Mouse (Mus musculus): ENCODE measurements at regions not wholly inside any gene's neighbourhood (a gene's known extent, or its start where the extent isn't known, plus 50 kb on each side); places are given as distances from the start of the nearest gene placed in this dataset.

DNA sequence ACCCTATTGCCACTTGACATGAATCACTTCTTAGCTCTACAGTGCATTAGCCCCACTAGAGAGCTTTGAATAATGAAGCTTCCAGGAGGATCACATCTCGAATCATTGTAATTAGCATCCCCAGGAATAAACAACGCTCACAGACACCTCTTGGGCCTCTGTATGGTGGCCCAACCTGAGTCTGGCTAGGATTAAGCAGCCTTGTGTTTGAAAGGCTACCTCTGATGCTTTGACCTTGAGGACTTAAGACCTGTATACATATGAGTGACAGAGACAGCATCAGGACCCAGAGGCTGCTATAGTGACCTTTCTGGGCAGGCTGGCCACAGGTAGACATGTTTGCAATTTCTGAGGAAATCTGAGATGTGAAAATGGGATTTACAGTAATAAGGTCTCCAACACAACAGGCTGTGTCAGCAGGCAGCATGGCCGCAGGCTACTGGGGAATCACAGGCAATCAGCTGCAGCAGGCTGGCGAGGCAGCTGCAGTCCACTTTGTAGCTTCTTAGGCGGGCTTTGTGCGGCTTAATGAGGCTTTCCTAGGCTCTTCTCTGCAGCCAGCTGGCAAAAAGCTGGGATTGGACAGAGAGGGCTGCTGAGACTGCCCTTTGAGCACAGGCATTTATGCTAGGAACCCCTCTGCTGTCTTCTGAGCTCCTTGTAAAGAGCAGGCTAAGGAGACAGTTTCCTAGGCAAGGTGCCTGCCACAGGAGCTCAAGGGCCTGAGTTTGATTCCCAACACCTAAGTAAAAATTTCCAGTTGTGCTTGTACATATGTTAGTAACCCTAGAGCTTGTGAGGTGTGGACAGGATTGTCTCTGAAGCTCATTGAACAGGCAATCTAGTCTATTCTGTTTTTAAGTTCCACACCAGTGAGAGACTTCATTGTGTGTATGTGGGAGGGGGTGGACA lies 768.1 kb upstream of the Auts2 start:
- DNase-seq (ENCODE audit: low spot score in 2 of 2): peak; percentile 31 to 56

DNA sequence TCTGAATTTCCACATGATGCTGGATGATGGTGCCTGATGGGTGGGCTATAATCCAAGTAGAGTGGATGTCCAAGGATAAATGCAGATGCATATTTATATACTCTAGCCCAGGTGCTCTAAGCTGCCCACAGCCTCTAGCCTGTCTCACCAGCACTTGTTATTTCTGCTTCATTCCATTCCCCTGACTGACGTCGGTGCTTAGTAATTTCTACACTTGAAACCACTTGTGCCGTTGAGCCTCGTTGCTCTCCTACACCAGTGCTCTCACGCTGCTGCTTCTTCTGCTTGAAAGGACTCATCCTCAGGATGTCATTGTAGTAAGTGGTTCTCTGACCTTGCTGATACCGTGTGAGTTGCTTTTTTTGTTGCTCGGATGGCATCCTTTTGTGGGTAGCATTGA lies 724.7 kb upstream of the Auts2 start:
- no peak for DNase-seq (ENCODE audit: low spot score in 2 of 2)

DNA sequence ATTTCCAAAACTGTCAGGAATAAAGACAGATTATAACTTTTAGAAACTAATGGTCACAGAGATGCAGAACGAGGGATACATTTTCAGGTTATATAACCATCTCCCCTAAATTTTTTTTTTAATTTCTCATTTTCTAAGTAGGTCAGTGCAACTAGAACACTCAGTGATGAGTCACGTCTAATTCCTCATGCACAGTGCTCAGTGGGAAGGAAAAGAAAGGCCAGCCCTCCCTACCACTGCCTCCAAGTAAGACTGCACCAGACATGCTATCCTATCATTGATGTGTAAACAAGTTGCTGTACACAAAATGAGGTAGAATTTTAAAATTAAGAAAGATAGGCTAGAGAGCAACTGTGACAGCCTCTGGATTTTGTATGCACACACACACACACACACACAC lies 724.2 kb upstream of the Auts2 start:
- DNase-seq (ENCODE audit: low spot score in 2 of 2): peak in 1 of 2 experiments; percentile 5

DNA sequence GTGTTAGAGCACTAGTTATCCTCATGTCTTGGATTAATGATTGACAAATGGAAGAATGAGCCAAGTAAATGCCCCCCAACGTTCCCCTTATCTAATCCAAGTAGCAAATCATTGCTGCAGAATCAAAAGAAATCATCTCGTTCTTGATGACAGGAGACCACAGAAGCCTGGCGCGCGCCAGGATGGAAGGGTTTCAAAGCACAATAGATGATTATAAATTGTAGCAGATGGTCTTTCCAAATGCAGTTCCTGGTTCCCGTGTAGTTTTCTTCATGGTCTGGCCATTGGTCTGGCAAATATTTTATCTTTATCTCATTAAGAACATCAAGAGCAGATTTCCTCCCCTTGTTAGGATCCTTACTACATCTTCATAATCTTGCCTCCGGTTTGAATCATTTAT lies 721.8 kb upstream of the Auts2 start:
- peak; percentile 4 to 14 for DNase-seq (ENCODE audit: low spot score in 2 of 2)

DNA sequence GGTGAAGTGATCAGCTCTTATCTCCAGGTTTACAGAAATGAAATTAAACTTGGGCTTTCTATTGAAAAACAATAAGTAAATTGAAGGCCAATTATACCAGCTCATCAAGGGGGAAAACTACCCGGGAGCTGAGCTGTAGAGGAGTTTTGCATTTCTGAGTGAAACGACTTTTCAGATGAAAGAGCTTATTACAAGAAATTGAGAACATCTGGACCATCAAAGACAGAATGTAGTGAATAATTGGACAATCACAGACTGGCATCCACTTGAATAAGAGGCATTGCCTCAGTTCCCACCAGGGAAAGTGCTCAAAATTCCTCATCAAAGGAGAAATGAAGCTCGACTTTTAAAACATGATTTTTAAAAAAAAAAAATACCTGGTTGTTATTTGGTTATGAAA lies 675.7 kb upstream of the Auts2 start:
- no peak for DNase-seq (ENCODE audit: low spot score in 2 of 2)

DNA sequence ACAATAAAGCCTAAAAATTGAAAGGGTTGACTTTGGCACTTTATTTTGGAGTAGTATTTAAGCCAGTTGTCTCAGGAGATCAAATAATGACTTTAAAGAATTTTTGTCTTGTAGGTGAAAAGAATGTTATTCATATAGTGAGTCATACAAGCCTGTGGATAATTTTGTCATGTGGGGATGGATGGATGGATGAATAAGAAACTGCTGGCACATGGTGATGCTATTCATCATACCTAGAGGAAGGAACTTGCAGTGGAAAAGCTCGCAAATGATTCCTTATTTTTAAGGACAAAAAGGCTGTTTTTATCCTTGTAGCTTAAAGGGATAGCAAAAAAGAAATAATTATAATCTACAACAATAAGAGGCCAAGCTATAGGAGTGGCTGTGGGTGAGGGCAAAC lies 655.4 kb upstream of the Auts2 start:
- DNase-seq (ENCODE audit: low spot score in 2 of 2): no peak

DNA sequence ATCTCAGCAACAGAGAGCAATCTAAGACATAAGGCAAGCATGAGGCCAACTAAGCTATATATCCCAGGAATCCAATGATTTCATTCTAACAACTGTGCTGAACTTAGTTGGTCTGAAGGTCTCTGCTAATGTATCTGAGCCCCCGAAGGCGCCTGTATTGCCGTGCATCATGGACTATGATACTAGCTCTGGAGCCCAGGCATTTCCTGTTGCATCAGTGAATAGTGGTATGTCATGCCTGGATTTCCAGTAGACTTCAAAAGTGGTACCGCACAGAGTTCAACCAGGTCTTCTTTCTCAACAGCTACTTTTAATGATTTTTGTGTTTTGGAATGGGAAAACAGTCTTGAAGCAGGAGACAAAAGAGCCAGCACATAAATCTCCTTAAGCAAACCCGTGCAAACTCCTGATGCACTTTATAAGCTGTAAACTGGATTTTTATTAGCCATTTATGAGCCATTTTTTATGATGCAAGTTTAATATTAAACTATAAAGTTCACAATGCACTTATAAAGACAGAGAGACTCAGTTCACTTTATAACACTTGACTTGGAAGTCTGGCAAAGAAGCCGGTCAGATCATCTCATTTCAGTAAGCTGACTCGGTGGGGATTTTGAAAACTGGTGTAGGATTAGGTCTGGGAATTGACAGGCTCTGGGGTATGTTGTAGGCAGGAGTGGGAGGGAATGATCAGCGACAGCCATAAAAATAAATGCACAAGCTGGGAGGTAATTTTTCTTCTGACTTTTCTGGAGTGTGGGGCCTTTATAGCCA lies 646.8 kb upstream of the Auts2 start:
- DNase-seq (ENCODE audit: low spot score in 2 of 2): no peak

DNA sequence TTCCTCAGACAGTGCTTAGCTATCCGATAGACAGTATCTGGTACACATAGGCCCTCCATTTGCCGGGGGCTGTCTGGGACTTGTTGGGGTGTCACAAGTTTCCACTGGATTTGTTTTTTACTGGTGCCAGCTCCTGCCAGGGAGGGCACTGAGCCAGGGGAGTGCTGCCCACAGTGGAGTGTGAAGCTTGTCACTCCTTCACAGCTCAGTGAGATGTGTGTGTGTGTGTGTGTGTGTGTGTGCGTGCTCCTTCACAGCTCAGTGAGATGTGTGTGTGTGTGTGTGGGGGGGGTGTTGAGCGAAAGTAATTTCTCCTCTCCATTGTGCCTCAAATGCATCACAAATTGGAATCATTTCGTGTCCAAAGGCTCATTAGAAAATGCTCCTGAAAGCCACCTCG lies 632.5 kb upstream of the Auts2 start:
- peak in 1 of 2 experiments; percentile 20 for DNase-seq (ENCODE audit: low spot score in 2 of 2)

DNA sequence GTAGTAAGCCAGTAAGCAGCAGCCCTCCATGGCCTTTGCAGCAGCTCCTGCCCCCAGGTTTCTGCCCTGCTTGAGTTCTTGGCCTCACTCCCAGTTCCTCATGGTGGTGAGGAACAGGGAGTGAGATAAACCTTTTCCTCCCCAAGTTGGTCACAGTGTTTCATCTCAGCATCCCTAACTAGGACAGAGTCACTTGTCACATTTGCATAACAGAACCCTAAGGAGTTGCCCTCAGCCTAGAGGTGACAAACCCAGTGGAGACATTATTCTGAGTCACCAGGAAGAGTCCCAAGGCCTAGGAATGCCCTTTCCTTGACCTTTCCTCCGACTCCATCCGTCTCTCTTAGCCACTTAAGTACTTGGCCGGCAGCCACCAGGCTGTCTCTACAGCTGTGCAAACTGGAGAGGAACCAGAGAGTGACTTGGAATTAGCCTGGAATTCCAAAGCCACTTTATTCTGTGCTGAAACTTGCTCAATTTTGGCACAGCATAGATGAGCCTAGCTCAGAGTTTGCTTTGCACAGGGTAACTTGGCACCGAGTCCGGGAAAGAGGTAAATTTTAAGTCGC lies 630.1 kb upstream of the Auts2 start:
- DNase-seq (ENCODE audit: low spot score in 2 of 2): peak; percentile 26 to 34

DNA sequence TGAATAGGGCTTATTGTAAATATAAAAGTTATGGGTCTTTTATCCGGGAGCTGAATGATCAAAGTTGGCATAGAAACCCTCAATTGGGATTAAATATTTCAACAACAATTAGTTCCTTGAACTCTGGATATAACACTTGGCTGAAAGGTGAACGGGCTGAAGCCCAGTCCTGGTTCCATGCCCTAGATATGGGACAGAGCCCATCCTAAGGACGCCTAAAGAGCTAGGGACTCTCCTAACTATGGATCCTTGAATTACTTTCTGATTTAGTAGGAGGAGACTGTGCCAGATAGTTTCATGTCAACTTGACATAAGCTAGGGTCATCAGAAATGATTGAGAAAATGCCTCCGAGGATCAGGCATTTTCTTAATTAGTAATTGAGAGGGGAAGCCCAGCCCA lies 629.5 kb upstream of the Auts2 start:
- no peak for DNase-seq (ENCODE audit: low spot score in 2 of 2)

DNA sequence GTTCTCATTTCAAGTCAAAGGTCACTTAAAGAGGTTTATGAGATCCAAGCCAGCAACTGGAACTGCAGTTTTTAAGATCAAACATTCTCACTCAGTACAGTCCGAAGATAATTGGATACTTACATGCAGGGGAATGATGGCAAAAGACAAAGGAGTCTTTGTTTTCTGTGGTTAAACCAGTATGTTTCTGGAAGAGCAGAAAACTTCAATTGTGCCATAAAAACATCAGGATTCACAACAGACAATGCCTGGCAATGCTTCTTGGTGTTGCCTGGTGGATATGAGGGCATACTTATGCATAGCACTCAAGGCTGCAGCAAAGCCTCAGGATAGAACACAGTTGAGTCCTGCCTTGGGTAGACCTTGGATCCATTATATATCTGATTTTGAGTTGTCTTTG lies 628.1 kb upstream of the Auts2 start:
- DNase-seq (ENCODE audit: low spot score in 2 of 2): no peak

DNA sequence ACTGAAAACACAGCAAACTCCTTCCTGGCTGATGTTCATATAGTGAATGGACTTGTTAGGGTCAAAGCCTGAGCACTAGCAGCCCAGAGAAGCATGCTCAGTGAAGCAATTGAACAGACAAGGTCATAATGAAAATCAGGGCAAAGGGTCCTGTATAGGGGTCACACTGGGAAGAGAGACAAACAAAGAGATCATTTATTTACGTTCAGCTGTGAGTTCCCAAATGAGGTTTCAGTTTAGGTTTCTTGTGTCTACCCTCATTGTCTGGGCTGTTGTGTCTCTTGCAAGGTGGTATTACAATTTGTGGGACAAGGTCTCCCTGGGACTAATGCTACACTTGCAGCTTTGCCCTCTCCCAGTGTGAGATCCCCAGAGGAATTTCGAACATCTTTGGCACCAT lies 624.4 kb upstream of the Auts2 start:
- no peak for DNase-seq (ENCODE audit: low spot score in 2 of 2)

DNA sequence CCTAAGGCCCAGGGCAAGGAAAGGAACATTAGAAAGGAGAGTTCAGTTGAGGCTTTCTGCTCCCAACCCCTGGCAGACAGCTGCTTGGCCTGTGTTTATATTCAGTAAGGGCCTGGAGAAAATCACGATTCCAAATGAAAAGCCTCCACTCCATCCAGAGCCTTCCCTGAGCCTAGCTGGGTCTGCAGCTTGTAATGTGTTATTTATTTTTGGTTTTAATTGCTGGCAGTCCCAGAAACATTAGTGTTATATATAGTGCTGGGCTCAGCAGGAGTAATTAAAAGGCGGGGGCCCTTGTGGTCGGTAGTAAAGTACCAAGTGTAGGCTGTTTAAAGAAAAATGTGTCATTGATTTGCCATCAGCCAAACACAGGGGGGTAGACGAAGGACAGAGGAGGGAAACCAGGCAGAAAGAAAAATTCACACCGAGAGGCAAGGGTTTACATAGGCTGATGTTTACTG lies 623.9 kb upstream of the Auts2 start:
- no peak for DNase-seq (ENCODE audit: low spot score in 2 of 2)

DNA sequence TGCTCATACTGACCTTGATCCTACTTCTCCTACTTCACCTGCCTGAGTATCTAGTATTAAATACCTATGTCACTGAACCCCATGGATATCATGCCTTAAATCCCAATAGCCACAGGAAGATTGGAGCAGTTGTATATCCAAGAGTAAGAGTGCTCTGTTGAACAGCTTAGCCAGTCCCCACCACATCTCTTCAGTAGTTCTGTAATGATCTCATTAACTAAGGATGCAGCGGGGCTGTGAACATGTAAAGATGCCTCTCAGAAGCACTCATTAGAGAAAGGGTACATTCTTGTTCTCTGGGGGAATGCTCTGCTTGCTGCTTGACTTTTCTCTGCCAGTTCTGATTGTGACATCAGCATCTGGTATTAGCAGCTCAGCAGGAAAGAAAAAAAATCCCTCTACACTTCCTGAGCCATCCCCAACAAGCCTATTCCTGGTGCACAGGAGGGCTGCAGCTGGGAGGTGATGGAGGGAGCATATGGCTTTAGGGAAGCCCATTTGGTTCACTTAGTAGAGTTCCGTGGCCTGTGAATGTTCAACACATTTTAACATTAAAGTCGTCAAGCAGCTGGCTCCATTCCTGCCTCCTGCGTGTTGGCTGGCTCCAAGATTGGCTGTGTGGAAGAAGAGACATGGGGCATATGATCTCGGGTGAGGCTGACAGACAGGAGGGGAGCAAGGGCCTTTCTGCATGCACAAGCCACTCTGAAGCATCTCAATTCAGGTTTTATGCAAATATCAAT lies 613.1 kb upstream of the Auts2 start:
- peak; percentile 51 to 71 for DNase-seq (ENCODE audit: low spot score in 2 of 2)

DNA sequence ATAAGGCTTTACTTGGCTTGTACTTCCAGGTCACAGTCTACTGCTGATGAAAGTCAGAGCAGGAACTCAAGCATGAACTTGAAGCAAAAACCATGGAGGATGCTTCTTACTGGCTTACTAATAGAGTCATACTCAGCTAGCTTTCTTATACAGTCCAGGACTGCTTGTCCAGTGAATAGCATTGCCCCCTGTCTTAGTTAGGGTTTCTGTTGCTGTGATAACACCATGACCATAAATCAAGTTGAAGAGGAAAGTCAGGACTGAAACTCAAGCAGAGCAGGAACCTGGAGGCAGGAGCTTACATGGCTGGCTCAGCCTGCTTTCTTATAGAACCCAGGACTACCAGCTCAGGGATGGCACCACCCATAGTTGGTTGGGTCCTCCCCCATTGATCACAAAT lies 602.9 kb upstream of the Auts2 start:
- no peak for DNase-seq (ENCODE audit: low spot score in 2 of 2)

DNA sequence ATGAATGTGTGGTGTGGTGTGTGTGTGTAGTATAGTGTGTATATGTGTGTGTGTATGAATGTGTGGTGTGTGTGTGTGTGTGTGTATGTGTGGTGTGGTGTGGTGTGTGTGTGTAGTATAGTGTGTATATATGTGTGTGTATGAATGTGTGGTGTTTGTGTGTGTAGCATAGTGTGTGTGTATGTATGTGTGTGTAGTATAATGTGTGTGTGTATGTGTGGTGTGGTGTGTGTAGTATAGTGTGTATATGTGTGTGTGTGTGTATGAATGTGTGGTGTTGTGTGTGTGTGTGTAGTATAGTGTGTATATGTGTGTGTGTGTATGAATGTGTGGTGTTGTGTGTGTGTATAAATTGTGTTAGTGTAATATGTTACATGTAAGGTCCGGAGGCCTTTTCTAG lies 600.5 kb upstream of the Auts2 start:
- DNase-seq (ENCODE audit: low spot score in 2 of 2): no peak

DNA sequence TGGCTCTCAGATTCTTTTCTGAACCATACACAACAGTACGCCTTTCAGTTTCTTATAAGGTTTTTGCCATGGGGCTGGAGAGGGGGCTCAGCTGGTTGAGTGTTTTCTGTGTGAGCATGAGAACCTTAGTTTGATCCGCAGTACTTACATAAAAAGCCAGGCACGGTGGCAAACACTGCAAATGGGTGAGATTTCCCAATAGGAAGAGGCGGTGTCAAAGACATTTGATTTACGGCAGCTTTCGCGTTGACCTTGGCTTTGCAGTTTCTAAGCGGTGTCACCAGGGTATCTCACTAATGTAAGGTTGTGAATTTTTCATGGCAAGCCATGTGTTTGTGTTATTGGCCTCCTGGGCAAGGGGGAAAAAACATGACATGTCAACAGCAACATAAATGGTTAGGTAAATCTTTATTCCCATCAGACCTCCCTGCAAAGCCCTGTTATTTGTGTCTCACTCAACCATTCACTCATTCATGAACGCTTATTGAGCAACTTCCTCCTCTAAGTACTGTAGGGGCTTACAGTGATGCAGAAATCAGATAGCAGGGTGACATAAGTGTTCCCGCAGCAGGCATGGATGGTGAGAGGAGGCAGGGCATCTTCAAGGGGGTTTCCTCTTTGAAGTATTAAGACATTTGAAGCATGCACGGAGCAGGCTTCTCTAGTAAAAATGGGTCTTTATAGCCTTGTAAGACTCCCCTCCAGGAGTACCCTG lies 599.4 kb upstream of the Auts2 start:
- DNase-seq (ENCODE audit: low spot score in 2 of 2): no peak

DNA sequence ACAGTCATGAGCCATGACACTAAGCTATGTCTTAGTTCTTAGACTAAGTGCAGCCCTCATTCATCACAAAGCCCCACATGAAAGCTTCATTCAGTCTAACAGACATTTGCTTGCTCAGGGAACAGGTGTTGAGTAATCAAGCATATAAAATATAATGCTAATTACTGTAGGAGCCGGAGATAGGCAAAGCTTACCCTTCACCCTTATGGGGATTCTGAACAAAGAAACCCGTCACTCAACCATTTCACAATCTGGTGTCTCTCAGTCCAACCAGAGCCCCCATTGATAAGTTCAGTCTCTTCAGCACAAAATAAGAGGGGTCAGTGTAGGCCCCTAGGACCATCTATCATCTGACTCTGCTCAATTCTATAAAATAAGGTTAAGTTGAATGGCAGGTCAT lies 587.9 kb upstream of the Auts2 start:
- no peak for DNase-seq (ENCODE audit: low spot score in 2 of 2)

DNA sequence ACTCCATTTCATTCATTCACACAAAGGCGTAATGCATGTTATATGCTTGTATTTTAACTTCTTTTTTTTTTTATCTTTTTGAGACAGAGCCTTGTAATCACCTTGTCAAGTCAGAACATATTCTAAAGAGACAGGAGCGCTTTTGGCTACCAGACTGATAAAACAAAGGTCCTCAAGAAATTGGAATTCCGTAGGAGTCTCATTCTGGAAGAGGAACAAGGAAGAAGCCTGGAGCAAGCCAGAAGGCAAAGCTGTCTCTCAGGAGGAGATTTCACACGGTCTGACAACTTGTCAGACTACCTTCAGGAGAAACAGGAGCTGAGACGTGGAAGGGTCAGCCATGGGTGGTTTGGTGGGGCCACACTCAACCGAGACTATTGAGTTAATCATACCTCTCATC lies 587.2 kb upstream of the Auts2 start:
- no peak for DNase-seq (ENCODE audit: low spot score in 2 of 2)

DNA sequence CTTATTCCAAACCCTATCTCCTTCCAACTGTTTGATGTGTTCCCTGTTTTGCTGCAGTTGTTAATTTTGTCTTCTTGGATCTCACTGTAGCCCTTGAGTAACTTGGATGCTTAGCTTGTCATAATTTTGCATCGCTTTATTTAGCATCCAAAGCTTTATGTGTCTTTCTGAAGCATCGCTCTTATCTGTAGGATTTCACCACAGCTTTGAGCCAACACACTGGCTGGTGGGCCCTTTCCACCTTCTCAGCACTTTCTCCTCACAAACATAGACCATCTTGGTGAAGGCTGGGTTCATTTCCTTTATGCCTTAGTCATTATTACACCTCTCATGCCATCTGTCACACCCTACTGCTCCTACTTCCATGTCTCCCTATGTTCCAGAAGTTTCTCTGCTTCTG lies 581.1 kb upstream of the Auts2 start:
- DNase-seq (ENCODE audit: low spot score in 2 of 2): no peak

DNA sequence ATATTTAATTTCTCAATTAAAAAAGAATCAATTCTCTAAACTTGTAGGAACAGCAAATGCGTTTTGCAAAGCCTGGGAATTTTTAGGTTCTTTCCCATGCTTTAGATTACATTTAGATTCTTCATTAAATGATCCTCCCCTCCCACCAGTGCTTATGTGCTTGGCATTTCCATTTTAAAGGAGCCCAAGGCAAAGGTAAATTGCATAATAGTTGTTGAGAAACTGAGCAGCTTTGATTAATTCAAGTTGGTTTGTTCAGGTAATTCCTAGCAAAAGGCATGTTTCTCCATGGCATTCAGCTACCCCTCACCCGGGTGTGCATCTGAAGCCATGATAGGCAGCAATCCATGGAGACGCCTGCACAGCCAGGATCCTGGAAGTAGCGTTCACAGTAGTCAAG lies 570.8 kb upstream of the Auts2 start:
- DNase-seq (ENCODE audit: low spot score in 2 of 2): no peak

Data from layer of hippocampus, adult 8-10 months (tissue).